Mouse (Mus musculus) hindlimb bud, embryonic 11.5 days (tissue): ENCODE results near the gene Igfn1.

Source experiments
- DNase-seq: peaks from one replicate; pipeline ENCODE4 v3.0.0-alpha.2; 2012; ENCODE audit warnings: low read depth, low spot score; ENCODE audit errors: extremely low spot score

The Igfn1 gene

DNA sequence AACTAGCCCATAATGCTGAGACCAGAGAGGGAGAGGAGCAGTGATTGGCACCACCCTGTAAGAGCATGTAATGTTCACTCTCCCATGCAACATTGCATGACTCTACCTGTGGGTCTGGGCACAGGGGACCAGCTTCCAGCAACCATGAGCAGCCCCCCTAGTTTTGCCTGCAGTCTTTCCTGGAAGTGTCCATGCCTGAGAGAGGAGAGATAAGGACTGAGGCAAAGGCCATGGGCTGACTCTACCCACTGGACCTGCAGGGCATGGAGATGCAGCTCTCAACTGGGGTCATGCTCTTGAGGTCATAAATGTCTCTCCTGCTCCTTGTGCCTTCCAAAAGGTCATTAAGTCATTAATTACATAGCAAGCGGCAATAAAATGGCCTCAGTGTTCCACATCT is 70.1 kb downstream of the Igfn1 start:
- no peak for DNase-seq

DNA sequence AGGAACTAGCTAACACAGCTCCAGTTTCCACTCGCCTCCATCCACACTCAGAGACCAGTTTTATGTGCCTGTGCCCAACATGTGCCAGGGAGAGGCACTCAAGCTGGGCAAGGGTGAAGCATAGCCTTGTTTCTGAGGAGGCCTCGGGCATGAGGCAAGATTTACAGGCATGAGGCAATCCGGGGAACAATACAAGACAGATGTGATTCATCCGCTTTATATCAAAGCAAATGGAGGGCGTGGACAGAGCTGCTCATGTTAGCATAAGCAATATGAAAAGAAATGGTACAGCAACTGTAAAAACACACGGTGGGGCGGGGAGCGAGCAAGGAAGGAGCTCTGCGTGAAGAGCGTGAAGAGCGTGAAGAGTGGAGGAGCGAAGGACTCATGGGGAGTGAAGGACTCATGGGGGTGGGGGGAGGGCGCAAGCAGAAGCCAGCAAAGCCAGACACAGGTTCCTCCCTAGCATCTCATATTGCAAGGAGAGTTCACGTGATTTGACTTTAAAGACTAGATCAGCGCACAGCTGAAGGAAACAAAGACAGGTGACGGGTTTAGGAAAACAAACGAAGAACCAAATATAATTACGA is 72.3 kb downstream of the Igfn1 start:
- DNase-seq: no peak

DNA sequence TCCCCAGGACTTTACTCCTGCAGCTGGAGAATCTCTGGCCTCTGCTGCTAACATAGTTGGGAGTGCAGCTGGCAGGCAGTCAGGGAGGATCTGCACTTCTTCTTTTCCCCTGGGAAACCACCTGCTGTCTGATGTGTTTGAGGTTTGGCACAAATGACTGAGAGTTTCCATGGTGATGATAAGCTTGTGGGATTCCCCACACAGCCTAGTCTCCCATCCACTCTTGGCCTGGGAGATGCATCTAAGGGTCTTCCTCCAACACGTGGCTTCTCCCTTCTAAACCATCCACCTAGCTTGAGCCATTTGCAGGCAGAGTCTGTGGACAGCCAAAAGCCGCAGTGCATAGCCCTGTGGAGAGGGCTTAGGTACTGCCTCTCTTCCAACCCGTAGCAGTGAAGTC is 76.3 kb downstream of the Igfn1 start:
- no peak for DNase-seq

DNA sequence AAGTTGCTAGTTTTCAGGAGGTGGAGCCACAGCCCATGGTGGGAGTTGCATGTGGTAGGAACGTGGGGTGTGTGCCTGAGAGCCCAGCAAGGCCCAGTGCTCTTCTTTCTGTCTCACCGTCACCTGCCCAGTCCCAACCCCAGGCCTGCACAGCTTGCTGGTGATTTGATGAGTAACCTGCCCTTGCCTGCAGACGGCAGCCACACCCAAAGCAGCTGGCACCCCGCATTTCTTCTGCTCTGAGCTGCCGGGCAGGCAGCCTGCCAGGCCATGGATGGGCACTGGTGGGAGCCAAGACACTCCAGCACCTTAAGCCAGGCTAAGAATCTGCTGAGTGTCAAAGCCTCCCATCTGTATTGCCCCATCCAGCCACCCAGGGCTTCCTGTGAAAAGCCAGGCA is 80.3 kb downstream of the Igfn1 start:
- DNase-seq: no peak

DNA sequence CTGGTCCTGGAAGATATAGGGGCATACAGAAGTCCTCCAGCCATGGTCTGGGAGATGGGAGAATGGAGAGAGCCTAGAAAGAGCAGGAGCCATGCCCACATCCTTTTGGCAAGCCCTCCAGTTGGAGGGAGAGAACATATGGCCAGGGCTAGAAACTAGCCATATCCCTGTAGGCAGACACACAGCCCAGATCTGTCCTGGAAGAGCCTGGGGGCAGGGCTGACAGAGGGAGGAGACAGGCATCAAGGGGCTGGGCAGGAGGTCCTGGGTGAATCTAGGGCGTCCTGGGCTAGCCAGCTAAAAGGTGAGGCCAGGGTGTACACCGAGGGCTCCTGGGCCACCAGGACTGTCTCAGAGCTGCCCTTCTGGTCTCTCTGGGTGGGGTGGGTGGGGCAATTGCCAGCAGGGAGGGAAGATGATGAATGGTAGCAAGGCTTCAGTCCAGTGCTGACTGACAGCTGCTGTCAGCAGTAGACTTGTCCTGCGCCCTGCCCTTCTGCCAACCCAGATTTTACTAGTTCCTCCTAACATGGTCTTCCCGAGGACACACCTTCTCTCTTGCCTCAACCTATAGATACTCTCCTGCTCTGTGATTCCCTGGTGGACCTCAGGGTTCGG is 81.7 kb downstream of the Igfn1 start:
- DNase-seq: no peak

DNA sequence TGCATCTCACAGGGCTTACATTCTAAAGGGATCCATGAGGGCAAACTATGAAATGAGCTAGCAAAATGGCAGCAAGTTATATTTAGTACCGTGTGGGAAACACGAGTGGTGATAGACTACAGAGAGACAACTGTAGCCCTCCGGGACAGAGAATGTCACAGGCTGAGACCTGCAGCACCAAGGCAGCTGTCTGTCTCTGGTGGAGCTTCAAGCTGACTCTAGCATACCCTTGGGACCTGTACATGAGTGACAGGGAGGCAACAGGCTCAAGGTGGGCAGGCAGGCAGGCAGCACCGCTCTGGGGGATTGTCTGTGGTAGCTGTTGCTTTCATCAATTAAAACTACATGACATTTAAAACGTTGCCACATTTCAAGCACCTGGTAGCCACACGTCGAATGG is 82.9 kb downstream of the Igfn1 start:
- no peak for DNase-seq

DNA sequence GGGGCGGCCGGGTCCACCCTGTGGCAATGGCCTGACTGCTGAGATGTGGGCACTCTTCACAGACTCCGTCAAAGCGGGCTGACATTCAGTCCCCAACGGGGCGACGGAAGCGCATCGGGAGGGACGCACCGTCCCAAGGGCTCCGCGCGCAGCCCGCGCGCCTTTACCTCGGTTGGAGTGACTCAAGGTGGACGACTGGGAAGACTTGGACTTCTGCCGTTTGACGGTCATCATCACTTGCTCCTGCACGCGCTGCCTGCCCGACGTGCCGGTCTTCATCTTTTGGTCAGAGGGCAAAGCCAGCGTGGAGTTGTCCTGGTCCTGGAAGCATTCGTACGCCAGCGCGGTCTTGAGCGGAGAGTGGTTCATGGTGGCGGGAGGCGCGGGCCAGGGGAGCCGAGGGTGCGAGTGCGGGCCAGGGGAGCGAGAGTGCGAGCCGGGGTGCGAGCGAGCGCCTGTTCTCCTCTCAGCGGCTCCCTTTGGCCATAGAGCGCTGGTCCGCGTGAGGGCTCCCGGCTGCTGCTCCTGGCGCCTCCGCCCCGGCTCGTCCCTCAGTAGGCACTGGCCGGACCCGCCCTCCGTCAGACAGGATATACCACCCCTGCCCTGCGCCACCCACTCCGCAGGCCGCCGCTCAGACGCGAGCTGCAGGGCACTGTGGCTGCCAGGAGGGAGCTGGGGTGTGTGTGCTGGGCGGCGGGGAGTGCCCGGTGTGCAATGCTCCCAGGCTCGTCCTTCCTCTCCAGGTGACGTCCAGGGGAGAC is 87.3 kb downstream of the Igfn1 start, which contains the start of gene Pkp1:
TSS of gene Pkp1 (minus strand) at position 564 of the 764 bp plus-strand sequence.
- DNase-seq: no peak

DNA sequence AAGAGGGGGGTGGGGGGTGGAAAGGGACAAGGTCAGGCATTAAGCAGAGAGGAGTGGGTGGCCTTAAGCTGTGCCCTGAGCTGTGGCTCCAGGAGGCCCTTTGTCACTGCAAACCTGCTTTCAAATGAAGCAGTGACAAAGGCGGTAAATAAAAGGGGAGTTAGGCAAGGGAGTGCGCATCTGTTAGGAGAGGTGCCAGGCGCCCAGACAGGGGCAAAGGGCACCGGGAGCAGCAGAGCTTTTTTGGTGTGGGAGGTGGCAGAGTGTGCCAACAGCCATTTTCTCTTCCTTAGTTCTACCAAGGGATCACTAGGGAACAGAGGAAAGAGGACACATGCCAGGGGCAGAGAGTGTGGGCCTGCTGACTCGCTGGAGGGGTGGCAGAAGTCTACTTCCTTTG is 88.9 kb downstream of the Igfn1 start:
- DNase-seq: no peak

DNA sequence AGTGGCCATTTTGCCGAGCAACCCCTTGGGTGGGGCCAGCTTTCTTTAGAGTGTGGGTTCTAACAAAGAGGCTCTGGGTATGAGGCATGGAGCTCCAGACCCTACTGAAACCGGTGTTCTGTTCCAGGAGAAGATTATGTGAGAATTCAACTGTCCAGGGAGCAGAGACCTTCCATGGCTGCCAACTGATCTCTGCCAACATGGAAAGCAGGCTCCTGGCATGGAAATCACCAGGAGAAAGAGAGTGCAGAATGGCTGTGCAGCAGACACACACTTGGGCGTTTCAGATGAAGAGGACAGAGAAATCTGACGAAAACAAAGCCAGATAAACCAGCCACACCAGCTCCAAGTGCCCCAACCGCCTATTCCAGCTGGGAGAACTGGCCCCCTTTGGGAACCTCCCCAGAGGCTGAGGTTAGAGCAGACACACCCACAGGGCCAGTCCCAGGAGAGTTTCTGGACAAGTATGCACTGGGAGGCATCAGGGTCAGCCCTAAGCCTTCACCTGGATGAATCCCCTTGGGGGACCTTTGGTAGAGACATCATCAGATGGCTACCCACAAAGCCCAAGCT is 89.6 kb downstream of the Igfn1 start:
- no peak for DNase-seq

DNA sequence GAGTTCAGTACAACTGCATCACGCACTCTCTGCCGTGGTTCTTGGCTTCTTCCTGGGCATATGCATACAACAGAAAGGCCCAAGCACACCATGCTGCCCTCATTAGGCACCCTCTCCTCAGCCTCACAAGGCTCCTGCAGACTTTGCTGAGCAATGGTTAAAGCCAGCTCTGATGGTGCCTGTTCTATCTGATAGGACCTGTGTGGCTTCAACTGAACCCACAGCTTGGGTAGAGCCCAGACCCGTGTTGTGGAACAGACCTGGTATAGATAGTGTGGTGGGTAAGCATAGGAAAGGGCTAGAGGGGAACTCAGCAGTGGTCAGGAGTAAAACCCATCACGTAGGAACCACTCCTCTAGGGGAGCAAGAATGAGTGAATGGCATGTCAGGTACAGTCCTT is 92.5 kb downstream of the Igfn1 start:
- no peak for DNase-seq

DNA sequence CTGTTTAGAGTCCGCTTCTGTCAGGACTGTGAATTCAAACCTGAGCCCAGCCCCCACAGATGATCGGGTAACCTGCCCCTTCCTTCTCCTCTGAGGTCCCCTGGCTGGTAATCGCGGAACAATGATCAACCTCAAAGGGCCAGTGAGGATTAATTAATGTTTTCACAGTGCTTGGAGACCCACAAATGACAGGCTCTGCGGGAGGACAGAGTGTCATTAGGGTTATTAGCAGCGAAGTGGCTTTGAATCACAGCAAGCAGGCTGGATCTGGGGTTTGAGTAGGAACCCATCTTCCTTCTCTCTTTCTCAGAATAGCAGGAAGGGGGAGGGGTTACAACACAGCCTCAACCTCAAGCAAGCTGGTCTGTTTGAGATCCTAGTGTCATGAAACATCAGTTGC is 96.8 kb downstream of the Igfn1 start:
- no peak for DNase-seq

DNA sequence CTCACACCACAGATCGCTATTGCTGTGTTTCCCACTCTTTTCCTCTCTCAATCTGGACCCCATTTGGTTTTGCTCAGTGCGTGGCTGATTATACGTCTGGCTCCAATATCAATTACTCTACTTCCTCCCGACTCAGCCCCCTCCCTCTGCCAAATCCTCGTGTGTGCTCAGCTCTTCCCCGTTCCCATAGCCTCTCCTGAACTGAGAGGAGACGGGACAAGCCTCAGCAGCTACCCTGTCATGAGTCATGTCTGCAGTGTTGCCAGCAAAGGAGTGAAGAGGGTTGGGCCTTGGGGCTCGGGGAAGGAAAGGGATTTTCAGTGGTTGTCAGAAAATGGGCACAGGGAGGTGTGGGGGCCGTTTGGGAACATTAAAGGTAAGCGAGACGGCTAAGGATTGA is 99.4 kb downstream of the Igfn1 start:
- no peak for DNase-seq
